Mouse (Mus musculus) megakaryocyte, embryonic 14.5 days (primary cell): ENCODE results near the gene Jarid2. TPM values are rescaled to one million over a fixed set of nuclear protein-coding genes. Genes with fewer than 3 reads are reported as not detected.

ENCODE experiments used
- H3K27me3 ChIP-seq: replicated peaks from 2 replicates; pipeline ENCODE3; 2012; ENCODE audit warnings: inconsistent platforms
- H3K36me3 ChIP-seq: replicated peaks from 2 replicates; pipeline ENCODE3; 2012; ENCODE audit warnings: low read length, inconsistent platforms, mixed read lengths
- H3K4me1 ChIP-seq: 2 replicates; pipeline ENCODE4 v1.6.1; 2012; ENCODE audit warnings: inconsistent platforms
- H3K4me3 ChIP-seq: replicated peaks from 2 replicates; pipeline ENCODE3; 2012; ENCODE audit warnings: moderate library complexity, mild to moderate bottlenecking, inconsistent platforms
- H3K9me3 ChIP-seq: 2 replicates; pipeline ENCODE4 v1.6.1; 2012; ENCODE audit warnings: inconsistent platforms
- FLI1 ChIP-seq: IDR thresholded peaks from 2 replicates; pipeline ENCODE4 v1.6.1; 2012; ENCODE audit warnings: low read length, inconsistent platforms, mixed read lengths
- GATA1 ChIP-seq: IDR thresholded peaks from 3 replicates; pipeline ENCODE4 v1.6.1; 2012; ENCODE audit warnings: mixed read lengths, low read length, inconsistent platforms, borderline replicate concordance
- polyA plus RNA-seq: library from polyadenylated mRNA; stranded (reverse); fragments of >175 nt; gene quantifications from 2 replicates; pipeline ENCODE4 v1.2.3, GENCODE M21; 2012; ENCODE audit warnings: low replicate concordance; ENCODE audit not compliant: insufficient read depth

Jarid2 gene
- polyA plus RNA-seq, 1 experiment = 68.2 TPM

DNA sequence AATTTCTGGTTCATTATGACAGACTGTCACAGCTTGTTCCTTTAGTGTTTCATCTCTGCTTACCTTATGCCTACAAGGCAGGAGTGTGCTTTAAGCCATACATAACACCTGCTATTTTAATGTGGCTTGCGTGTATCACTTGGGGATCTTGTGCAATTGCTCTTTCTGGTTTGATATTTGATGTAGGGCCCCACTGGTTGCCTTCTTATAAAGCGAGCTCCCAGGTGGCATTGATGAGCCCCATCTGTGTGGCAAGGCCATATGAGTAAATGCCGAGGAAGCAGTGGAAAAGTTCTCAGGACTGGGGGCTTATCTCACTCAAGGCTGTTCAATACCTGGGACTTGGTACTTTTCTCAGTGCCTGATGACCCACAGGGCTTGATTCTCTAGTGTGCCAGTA lies 43.5 kb downstream of the Jarid2 start:
- H3K36me3 ChIP-seq = peaks cover 82% of the 10 kb centered on the region
- H3K27me3 ChIP-seq = no peaks in the 10 kb centered on the region
- no peak overlapping the region for H3K4me3 ChIP-seq
- no peak for TF ChIP-seq FLI1
- no peak for TF ChIP-seq GATA1
- peaks cover 83% of the 10 kb centered on the region for H3K4me1 ChIP-seq
- H3K9me3 ChIP-seq = no peaks in the 10 kb centered on the region

GRCm38 (mm10) chr13:44774351-44774750 lies 45.1 kb downstream of the Jarid2 start:
- TF ChIP-seq GATA1 = no peak
- TF ChIP-seq FLI1 = no peak
- Histone ChIP-seq H3K27me3 (no peaks in the 10 kb centered on the region), H3K4me3 (no peak overlapping the region), H3K9me3 (no peaks in the 10 kb centered on the region), H3K4me1 (peaks cover 81% of the 10 kb centered on the region), H3K36me3 (peaks cover 85% of the 10 kb centered on the region)

DNA sequence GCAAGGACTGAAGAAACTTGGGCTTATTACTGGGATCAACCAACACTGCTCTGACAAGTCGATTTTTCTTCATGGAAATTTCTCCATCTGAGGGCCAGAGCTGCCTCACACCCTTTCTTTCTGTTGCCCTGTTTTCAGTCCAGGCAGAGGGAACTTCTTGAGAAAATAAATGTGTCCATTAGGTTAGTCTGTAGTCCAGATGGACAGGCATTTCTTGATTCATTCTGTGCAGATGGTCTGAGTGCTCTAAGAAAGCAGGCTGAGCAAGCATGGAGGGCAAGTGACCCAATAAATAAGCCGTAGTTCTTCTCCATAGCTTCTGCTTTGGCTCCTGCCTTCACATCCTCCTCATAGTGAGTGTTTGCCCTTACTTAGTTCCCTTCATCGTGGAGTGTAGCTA lies 46.1 kb downstream of the Jarid2 start:
- Histone ChIP-seq H3K9me3 (no peaks in the 10 kb centered on the region), H3K27me3 (no peaks in the 10 kb centered on the region), H3K4me3 (peak overlapping the region; percentile 2), H3K36me3 (peaks cover 85% of the 10 kb centered on the region), H3K4me1 (peaks cover 81% of the 10 kb centered on the region)
- no peak for TF ChIP-seq GATA1
- no peak for TF ChIP-seq FLI1

- Histone ChIP-seq H3K27me3 (no peaks in the 10 kb centered on the region), H3K36me3 (peaks cover 87% of the 10 kb centered on the region), H3K4me1 (peaks cover 86% of the 10 kb centered on the region), H3K4me3 (no peak overlapping the region), H3K9me3 (no peaks in the 10 kb centered on the region)
- no peak for TF ChIP-seq GATA1
- TF ChIP-seq FLI1 = no peak
Measured at GRCm38 (mm10) chr13:44780506-44780905, 51.2 kb downstream of the Jarid2 start.

DNA sequence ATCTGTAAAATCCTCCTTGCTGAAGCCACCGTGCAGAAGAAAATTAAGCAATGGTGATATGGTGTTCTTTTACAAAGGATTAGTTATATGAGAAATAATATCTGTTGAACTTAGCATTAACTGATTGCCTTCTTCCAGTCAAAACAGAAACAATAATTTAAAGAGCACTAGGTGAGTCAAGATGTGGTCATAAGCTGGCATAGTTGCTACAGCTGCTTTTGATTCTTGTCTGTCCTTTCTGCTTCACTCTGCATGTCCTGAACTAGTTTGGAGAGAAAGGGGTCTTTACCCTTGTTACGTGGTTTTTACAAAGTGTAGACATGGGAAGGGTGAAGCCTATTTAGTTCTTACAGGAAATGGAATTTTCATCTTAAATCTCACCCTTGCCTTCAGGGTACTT lies 51.9 kb downstream of the Jarid2 start:
- Histone ChIP-seq H3K4me3 (no peak overlapping the region), H3K4me1 (peaks cover 88% of the 10 kb centered on the region), H3K27me3 (no peaks in the 10 kb centered on the region), H3K36me3 (peaks cover 86% of the 10 kb centered on the region), H3K9me3 (no peaks in the 10 kb centered on the region)
- no peak for TF ChIP-seq FLI1

- no peaks in the 10 kb centered on the region for H3K27me3 ChIP-seq
- H3K4me1 ChIP-seq = peaks cover 91% of the 10 kb centered on the region
- no peak overlapping the region for H3K4me3 ChIP-seq
- H3K36me3 ChIP-seq = peaks cover 72% of the 10 kb centered on the region
- no peaks in the 10 kb centered on the region for H3K9me3 ChIP-seq
- no peak for TF ChIP-seq GATA1
- TF ChIP-seq FLI1 = no peak
Measured at GRCm38 (mm10) chr13:44784551-44784950, 55.3 kb downstream of the Jarid2 start.

- peak overlapping the region; percentile 44 for H3K4me3 ChIP-seq
- H3K36me3 ChIP-seq = peaks cover 70% of the 10 kb centered on the region
- H3K27me3 ChIP-seq = no peaks in the 10 kb centered on the region
- H3K9me3 ChIP-seq = no peaks in the 10 kb centered on the region
- TF ChIP-seq GATA1 = no peak
- no peak for TF ChIP-seq FLI1
- H3K4me1 ChIP-seq = peaks cover 87% of the 10 kb centered on the region
Measured at GRCm38 (mm10) chr13:44786291-44786690, 57.0 kb downstream of the Jarid2 start.

DNA sequence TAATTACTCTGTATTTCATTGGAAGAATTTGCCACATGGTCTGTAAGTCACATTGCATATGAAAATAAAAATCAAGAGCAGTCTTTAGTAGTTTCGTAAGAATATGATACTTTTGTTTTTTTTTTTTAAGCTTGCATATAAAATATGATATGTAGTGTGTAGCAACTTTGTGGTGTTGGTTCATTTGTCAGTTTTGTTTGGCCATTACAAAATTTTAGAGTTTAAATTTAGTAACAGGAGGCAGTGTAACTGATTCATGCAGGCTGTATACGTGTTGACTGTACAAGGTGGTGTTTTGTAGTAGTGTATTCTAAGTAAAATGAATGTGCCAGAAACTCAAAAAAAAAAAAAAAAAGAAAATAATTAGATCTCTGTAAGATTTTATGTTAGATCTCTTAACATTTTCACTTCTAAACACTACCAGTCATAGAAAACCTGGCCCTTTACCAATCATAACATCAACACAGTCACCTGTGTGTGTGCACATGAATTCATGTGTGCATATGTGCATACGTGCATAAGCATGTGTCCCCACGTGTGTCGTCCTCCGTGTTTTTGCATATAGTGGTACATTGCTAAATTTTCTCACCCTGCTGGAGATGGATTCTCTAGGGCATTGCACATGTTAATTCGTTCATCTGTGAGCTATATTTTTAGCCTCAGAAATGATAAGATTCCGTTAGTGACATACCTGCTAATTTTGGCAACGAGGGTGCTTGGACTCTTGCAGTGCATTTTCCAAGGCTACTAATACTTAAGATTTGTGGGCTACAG lies 59.3 kb downstream of the Jarid2 start:
- no peak for TF ChIP-seq GATA1
- TF ChIP-seq FLI1 = no peak
- no peaks in the 10 kb centered on the region for H3K9me3 ChIP-seq
- peaks cover 64% of the 10 kb centered on the region for H3K36me3 ChIP-seq
- H3K4me3 ChIP-seq = peak overlapping the region; percentile 66
- no peaks in the 10 kb centered on the region for H3K27me3 ChIP-seq
- peaks cover 91% of the 10 kb centered on the region for H3K4me1 ChIP-seq

- TF ChIP-seq FLI1 (no peak), GATA1 (no peak)
- Histone ChIP-seq H3K9me3 (no peaks in the 10 kb centered on the region), H3K4me3 (no peak overlapping the region), H3K36me3 (peaks cover 60% of the 10 kb centered on the region), H3K4me1 (peaks cover 91% of the 10 kb centered on the region), H3K27me3 (no peaks in the 10 kb centered on the region)
Measured at GRCm38 (mm10) chr13:44789982-44790381, 60.7 kb downstream of the Jarid2 start.

DNA sequence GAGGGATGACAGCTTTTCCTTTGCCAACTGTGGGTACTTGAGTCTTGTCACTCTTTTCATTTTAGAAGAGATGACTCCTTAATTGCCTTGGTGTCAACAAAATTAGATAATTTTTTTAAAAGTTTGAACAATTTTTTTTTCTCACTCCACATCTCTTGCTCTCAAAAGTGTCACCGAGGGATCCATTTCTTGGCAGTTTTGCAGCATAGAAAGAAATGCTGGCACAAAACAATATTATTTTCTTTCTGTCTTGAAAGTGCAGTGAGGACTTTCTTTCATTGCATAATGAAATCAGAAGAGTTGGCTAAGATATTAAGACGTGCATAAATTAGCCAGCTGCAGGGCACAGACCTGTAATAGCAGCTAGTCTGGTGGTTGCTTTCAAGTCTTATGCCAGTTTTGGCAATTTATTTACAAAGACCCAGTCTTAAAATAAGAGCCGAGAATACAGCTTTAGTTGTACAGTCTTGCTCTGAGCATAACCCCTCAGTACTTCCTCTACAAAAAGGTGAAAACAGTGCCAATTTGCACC lies 63.2 kb downstream of the Jarid2 start:
- H3K4me1 ChIP-seq = peaks cover 90% of the 10 kb centered on the region
- no peak for TF ChIP-seq GATA1
- no peak for TF ChIP-seq FLI1
- H3K27me3 ChIP-seq = no peaks in the 10 kb centered on the region
- peaks cover 44% of the 10 kb centered on the region for H3K36me3 ChIP-seq
- no peak overlapping the region for H3K4me3 ChIP-seq
- no peaks in the 10 kb centered on the region for H3K9me3 ChIP-seq

GRCm38 (mm10) chr13:44795891-44796290 lies 66.6 kb downstream of the Jarid2 start:
- no peaks in the 10 kb centered on the region for H3K27me3 ChIP-seq
- peaks cover 37% of the 10 kb centered on the region for H3K36me3 ChIP-seq
- TF ChIP-seq GATA1 (no peak), FLI1 (no peak)
- no peaks in the 10 kb centered on the region for H3K9me3 ChIP-seq
- peak overlapping the region; percentile 31 for H3K4me3 ChIP-seq
- peaks cover 96% of the 10 kb centered on the region for H3K4me1 ChIP-seq
